Mouse (Mus musculus) thymus, postnatal 10 days (tissue): ENCODE data around the gene Cyp11a1.
A peak's percentile ranks its signal among the peaks of the same experiment; 100 is the strongest.

Experiments used
- DNase-seq, 2 experiments: peaks; one replicate each; pipeline ENCODE4 v3.0.0; 2021; ENCODE audit warnings: low spot score in 2 of 2

The Cyp11a1 gene

DNA sequence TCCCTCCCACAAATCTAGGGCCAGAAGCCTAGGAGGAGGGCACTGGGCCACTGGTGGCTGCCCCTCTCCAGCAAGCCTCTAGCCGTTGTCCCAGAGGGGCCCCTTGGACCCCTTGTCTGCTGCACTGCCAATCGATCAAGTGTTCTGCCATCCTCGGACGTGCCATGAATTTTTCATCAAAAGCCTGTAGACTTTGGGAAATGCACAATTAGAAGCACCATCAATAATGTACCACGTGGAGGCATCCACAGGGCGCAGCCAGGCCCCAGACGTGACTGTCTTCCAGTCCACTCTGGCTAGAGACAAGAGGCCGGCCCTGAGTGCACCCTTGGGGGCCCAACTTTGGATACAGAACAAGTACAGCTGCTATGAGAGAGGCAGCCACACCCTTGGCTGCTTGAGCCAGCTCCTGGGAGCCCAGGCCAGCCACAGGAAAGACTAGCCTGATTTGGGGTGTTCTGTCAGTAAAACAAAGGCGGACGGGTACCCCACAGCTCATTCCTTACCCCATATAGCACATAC, 37.3 kb downstream of the Cyp11a1 start:
- no peak for DNase-seq

GRCm38 (mm10) chr9:58044828-58045227, 38.6 kb downstream of the Cyp11a1 start:
- DNase-seq: no peak

- no peak for DNase-seq
These were observed 39.4 kb downstream of the Cyp11a1 start for GRCm38 (mm10) chr9:58045646-58046045.

DNA sequence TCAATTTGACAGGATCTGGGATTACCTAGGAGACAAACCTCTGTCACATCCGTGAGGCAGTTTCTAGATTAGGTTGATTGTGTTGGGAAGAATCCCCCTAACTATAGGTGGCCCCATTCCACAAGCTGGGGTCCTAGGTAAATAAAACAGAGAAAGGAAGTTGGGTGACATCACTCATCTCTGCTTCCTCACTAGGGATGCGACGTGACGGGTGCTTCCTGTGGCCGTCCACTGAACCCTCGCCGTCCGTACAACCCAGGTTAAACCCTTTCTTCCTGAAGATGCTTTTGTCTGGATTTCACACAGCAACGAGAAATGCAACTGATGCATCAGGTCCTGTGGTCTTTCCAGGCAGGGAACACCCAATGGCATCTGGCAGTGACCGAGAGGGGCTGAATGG, 40.9 kb downstream of the Cyp11a1 start:
- DNase-seq: no peak

- DNase-seq: no peak
These were observed 42.4 kb downstream of the Cyp11a1 start for GRCm38 (mm10) chr9:58048621-58049020.

- DNase-seq: no peak
These were observed 43.0 kb downstream of the Cyp11a1 start for GRCm38 (mm10) chr9:58049186-58049585.

- no peak for DNase-seq
These were observed 43.6 kb downstream of the Cyp11a1 start for GRCm38 (mm10) chr9:58049861-58050260.

GRCm38 (mm10) chr9:58051937-58052336, 45.7 kb downstream of the Cyp11a1 start:
- no peak for DNase-seq

- DNase-seq: peak; percentile 67 to 82
These were observed 46.9 kb downstream of the Cyp11a1 start for GRCm38 (mm10) chr9:58053102-58053501.

DNA sequence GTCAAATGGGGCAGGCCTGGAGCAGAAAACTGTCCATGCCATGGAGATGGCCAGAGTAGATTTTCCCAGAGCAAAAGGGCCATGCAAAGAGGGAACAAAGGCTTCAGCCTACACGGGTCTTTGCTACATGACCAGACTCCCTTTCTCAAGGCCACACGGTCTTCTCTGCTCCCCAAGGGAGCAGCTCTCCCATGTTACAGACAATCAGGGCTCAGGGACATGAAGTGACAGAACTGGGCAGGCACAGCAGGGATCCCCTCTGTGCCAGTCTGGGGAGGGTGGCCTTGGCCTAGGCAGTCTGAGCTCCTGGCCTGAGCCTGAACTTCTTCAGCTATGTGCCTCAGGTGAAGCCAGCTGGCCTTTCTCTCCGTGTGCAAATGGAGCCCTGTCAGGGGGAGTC, 47.3 kb downstream of the Cyp11a1 start:
- DNase-seq: no peak

DNA sequence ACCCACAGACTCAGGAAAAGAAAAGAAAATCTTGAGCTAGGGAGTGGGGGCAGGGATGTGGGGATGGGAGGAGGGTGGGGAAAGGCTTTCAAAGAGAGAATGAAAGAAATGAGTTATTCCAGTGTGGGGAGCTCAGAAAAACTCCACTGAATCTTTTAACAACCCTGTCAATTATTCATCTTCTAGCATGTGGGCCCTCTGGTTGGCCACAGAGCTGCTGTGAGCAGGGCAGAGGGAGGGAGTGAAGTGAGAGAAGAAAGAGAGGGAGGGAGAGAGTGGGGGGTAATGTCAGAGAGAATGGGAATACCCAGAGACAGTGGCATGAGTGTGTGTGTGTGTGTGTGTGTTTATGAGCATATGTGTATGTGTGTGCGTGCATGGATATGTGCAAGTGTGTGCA, 47.8 kb downstream of the Cyp11a1 start:
- no peak for DNase-seq

DNA sequence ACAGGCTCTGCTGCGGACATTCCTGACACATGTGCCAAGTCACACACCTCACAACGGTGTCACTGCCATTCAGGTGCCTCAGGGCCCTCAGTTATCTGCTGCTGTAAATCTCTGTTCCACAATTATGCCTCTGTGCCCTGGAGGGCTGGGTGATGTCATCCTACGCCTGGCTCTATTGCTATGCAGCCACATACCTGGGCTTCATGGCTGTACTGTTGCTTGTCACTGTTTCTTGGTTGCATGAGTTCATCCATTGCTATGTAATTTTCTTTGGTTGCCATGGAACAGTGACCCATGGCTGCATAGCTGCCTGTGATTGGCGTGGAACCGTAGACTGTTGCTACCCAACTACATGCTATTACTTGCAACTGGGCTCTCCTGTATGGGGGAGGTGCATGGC, 49.5 kb downstream of the Cyp11a1 start:
- DNase-seq: no peak

DNA sequence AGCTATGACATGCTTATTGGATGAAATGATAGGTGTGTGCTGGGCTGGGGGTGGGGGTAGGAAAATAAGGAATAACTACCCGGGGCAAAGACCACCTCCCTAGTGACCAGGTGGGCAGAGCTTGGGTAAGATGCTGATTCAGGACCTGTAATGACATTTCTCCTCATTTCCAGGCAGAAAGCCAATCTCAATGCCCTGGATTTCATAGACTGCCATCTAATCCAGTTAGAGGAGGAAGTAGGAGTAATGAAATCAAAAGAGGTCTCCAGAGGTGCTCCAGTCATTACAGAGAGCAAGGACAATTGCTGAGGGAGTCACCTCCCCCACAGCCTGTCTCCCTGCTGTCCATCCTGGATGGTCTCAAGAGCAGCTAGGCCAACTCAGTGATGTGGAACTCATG, 53.7 kb downstream of the Cyp11a1 start:
- DNase-seq: no peak

DNA sequence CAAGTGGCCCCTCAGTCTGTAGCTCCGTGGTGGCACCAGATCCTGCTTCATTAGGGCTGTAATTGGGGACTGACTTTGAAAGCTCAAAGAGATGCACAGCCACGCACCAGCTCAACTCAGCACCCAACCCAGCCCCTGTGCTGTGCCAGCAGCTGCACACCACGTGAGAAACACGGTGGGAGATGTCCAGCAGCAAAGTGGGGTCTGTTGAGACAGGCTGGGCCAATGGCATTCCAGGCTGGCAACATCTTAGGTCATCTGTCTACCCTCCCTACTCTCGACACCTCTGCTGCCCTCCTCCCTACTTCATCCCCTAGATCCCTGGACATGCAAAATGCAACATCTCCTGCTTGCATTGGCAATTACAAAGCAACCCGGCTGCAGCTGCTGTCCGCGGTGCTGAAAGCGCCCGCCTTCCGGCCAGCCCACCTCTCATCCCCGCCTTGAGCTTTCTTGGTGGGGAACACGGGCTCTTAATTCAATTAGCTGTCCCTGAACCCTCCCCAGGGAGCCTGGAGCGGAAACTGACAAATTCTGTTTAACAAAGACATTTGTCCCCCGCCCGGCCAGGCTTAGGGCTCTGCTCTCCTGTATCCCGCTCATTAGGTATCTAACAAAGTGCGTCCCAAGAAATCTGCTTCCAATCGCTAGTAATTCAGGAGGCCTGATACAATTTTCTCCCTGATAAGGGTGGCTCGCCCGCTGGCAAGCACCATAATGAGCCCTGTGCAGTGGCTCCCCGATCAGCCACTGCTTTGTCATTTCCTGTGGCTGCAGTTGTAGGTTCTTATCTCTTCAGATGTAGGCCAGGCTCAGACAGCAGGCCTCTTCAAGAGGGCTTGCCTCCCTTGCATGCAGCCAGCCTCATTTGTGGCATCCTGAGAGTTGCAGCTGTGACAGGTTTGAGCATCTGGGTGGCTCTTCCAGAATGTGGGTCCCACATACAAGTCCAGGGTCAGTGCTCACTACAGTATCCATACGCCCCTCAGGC, 54.8 kb downstream of the Cyp11a1 start:
- DNase-seq: peak; percentile 11 to 71

DNA sequence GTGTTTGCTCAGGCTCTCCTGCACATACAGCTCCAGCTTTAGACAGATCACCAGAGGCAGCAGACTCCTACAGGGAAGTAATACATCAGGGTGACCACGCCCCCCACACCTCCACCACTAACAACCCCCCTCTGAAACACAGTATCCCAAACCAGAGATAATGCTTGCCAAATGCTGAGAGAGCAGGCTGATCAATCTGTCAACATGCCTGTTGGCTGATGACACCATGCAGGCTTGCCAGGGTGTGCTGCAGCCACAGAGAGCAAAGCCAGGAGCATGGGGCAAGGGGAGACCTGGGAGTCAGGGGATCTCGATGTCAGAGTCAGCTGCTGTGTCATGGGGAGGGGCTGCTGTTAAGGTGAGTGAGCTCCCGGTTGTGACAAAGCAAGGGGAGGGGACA, 57.3 kb downstream of the Cyp11a1 start, which contains the start of gene Stra6:
Gene Stra6 (plus strand): TSS at position 258 of the 400 bp plus-strand sequence.
- DNase-seq: no peak

GRCm38 (mm10) chr9:58065532-58065931, 59.3 kb downstream of the Cyp11a1 start:
- no peak for DNase-seq

DNA sequence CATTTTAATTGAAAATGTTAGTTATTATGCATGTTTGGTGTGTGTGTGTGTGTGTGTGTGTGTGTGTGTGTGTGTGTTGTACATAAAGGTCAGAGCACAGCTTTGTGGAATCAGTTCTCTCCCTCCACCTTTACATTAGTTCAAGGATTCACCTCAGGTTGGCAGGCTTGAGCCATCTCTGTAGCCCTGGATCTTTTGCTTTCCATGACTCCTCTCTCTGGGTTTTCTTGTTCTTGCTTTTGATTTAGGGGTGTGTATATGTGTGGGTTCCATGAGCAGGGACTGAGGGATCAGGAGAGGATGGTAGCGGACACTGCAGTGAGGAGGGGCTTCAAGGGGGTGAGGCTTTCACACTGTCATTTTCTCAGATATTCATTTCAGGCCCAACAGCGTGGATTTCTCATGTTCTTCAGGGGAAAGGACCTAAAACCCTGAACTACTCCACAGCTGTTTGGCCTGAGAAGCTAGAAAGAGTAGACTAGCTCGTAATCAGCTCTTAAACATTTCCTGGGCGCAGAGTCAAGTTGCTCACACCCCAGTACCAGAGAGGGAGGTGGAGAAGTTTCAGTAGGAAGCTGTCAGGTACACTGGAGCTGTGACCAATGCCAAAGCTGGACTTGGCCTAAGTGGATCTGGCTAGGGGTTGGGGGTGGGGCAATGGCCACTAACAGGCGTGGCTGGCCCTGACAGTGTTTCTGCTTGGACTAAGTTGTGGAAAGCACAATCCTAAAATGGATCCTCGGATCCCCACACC, 59.9 kb downstream of the Cyp11a1 start:
- no peak for DNase-seq

DNA sequence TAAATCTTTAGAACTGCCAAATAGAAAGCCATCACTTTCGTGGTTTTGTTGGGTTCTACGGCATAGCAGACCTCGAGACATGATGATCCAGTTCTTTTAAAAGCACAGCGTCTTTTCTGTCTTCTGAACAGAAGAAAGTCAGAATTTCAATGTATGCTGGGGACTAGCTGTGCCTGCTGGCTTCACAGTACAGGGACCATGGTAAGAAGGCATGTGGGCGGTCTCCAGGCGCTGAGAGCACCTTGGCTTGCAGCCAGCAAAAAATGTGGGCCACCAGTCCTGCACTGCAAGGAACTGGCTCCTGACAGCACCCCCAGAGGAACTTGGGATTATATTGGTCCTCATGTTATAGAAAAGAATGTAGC, 60.5 kb downstream of the Cyp11a1 start:
- no peak for DNase-seq

GRCm38 (mm10) chr9:58067546-58067945, 61.3 kb downstream of the Cyp11a1 start:
- DNase-seq: no peak

- DNase-seq: no peak
These were observed 68.3 kb downstream of the Cyp11a1 start for GRCm38 (mm10) chr9:58074561-58074960.
